Mouse (Mus musculus) CH12.LX (cell line): ENCODE results near the gene Clec12a.

Experiments used
- CHD1 ChIP-seq: IDR thresholded peaks from 2 replicates; pipeline ENCODE4 v1.6.1; 2012; ENCODE audit warnings: low read depth, low read length, improper control_type of control experiment, inconsistent platforms
- CTCF ChIP-seq, 2 experiments: IDR thresholded peaks in 1 of 2; conservative IDR thresholded peaks in 1 of 2; 2 replicates each; pipeline ENCODE4 v1.5.1; 2011 to 2012; ENCODE audit warnings: low read depth in 2 of 2, low read length in 2 of 2, improper control_type of control experiment in 1 of 2, inconsistent platforms in 1 of 2, mild to moderate bottlenecking in 1 of 2, moderate library complexity in 1 of 2
- E2F4 ChIP-seq: IDR thresholded peaks from 2 replicates; pipeline ENCODE4 v1.6.1; 2011; ENCODE audit warnings: low read depth, low read length, improper control_type of control experiment; ENCODE audit not compliant: insufficient replicate concordance
- EP300 ChIP-seq: IDR thresholded peaks from 2 replicates; pipeline ENCODE4 v1.6.1; 2011; ENCODE audit warnings: low read length, improper control_type of control experiment
- GABPA ChIP-seq: IDR thresholded peaks from 2 replicates; pipeline ENCODE4 v1.6.1; 2012; ENCODE audit warnings: low read depth, low read length, improper control_type of control experiment, inconsistent platforms; ENCODE audit not compliant: insufficient replicate concordance
- POLR2A ChIP-seq: IDR thresholded peaks from 2 replicates; pipeline ENCODE4 v1.6.1; 2011; ENCODE audit warnings: low read depth, mild to moderate bottlenecking, improper control_type of control experiment, low read length
- POLR2AphosphoS2 ChIP-seq: IDR thresholded peaks from 2 replicates; pipeline ENCODE4 v1.6.1; 2011; ENCODE audit warnings: low read depth, low read length, improper control_type of control experiment
- TCF12 ChIP-seq: IDR thresholded peaks from 2 replicates; pipeline ENCODE4 v1.6.1; 2014; ENCODE audit warnings: low read depth, mild to moderate bottlenecking, inconsistent platforms, low read length, improper control_type of control experiment
- ZNF384 ChIP-seq: IDR thresholded peaks from 2 replicates; pipeline ENCODE4 v1.6.1; 2012; ENCODE audit warnings: low read depth, low read length, improper control_type of control experiment, inconsistent platforms

DNA sequence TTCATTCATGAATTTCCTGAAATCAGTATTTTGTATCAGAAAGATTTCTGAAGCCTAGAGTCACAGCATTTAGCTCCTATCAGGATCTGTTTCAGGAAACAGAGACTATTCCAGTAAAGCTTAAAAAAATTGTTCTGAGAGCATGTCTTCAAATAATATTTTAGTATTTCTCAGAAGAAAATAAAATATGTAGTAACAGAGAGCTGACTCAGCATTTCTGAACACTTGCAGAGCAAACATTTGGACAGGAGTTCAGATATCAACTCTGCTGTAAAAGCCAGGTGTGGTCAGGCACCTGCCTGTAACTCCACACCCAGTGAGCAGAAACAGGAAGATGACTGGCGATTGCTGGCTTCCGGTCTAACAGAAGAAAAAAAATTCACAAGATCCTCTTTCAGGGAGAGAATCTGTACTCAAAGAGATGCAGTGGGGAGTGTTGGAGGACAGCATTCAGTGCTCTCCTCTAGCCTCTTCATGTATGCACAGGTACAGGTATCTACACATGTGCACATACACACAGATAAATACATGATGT is 32.5 kb downstream of the Clec12a start:
- TF ChIP-seq GABPA: no peak
- no peak for TF ChIP-seq POLR2A
- no peak for TF ChIP-seq CTCF (conservative IDR thresholded peaks at IDR 0.05 in 1 of 2, IDR thresholded peaks at IDR 0.05 in 1 of 2; ENCODE audit: low read depth in 2 of 2, low read length in 2 of 2)
- no peak for TF ChIP-seq E2F4
- no peak for TF ChIP-seq ZNF384
- TF ChIP-seq POLR2AphosphoS2: no peak
- TF ChIP-seq TCF12: no peak
- TF ChIP-seq EP300: no peak
- no peak for TF ChIP-seq CHD1
